Mouse (Mus musculus) urinary bladder, postnatal 36 days (tissue): ENCODE measurements around the gene Hexim2.

Source experiments
- DNase-seq, 2 experiments: peaks; one replicate each; pipeline ENCODE4 v3.0.0; 2022; ENCODE audit warnings: low spot score in 2 of 2, mixed read lengths in 1 of 2

Gene Hexim2

GRCm38 (mm10) chr11:103172392-103173040, 40.3 kb downstream of the Hexim2 start:
- no peak for DNase-seq

- DNase-seq, result no peak
Measured at GRCm38 (mm10) chr11:103173041-103173770, 41.0 kb downstream of the Hexim2 start.

- DNase-seq, result no peak
Measured at GRCm38 (mm10) chr11:103173771-103174344, 41.6 kb downstream of the Hexim2 start.

GRCm38 (mm10) chr11:103174411-103174832, 42.2 kb downstream of the Hexim2 start:
- DNase-seq, result no peak

- DNase-seq, result no peak
Measured at GRCm38 (mm10) chr11:103174891-103175391, 42.7 kb downstream of the Hexim2 start.

GRCm38 (mm10) chr11:103175688-103176442, 43.6 kb downstream of the Hexim2 start:
- peak in 1 of 2 experiments; percentile 21 for DNase-seq

- no peak for DNase-seq
Measured at GRCm38 (mm10) chr11:103176510-103176909, 44.3 kb downstream of the Hexim2 start.

GRCm38 (mm10) chr11:103177216-103177615, 45.0 kb downstream of the Hexim2 start:
- no peak for DNase-seq

- no peak for DNase-seq
Measured at GRCm38 (mm10) chr11:103177815-103178485, 45.7 kb downstream of the Hexim2 start.

GRCm38 (mm10) chr11:103178748-103179147, 46.5 kb downstream of the Hexim2 start:
- no peak for DNase-seq

GRCm38 (mm10) chr11:103180426-103180825, 48.2 kb downstream of the Hexim2 start:
- DNase-seq, result no peak

- DNase-seq, result no peak
Measured at GRCm38 (mm10) chr11:103181349-103181748, 49.1 kb downstream of the Hexim2 start.

- DNase-seq, result no peak
Measured at GRCm38 (mm10) chr11:103181911-103182310, 49.7 kb downstream of the Hexim2 start.

GRCm38 (mm10) chr11:103184891-103185290, 52.7 kb downstream of the Hexim2 start:
- DNase-seq, result no peak
